In genomic region chr5:116009091-116009851, GRCm38 (mm10) we compare ENCODE assay signal across 13 mouse cellular contexts. TPM values are rescaled to one million over a fixed set of nuclear protein-coding genes. Genes with fewer than 3 reads are reported as not detected.
A peak's percentile ranks its signal among the peaks of the same experiment; 100 is the strongest.
DNase-seq lines count a peak whose midpoint lies in the region; ATAC-seq and TF ChIP-seq lines count a peak whose summit lies in the region.
"Had no signal": no experiment of that assay in that cellular context is flagged by ENCODE, and none has a peak within 500 bp of the region (broad histone marks: within the 10 kb centered on the region; RNA-seq: fewer than 3 reads in every experiment).

No protein-coding gene starts in this region.

- in situ Hi-C loops in Patski (cut with MboI; ENCODE audit: low pct_unique_long_range_greater_than_20kb) = no loop called here

- peak; percentile 77 for DNase-seq in 416B (ENCODE audit: low read depth)
- peak; percentile 92 for DNase-seq in Patski (ENCODE audit: low read depth, low spot score)
- peak; percentile 86 for DNase-seq in lung, postnatal 36 days
- DNase-seq in frontal cortex, postnatal 25 days (ENCODE audit: low spot score in 2 of 2) = no peak
- DNase-seq in heart, postnatal 25 days (ENCODE audit: low spot score) = no peak
- DNase-seq in right cerebral cortex, postnatal 14 days = no peak
- DNase-seq in layer of hippocampus, adult 8-10 months (ENCODE audit: low spot score in 2 of 2) = no peak
- DNase-seq: adrenal gland, postnatal 10 days; cerebellum, adult 11-12 months had no signal

- H3K36me3 ChIP-seq in kidney, embryonic 15.5 days = peaks cover 28% of the 10 kb centered on the region

- TF ChIP-seq CTCF in Patski (IDR thresholded peaks at IDR 0.05) = no peak

- no peak overlapping the region for H3K4me3 ChIP-seq in kidney, embryonic 15.5 days (replicated peaks)
- H3K4me3 ChIP-seq: embryonic facial prominence, embryonic 13.5 days had no signal

- CTCF ChIA-PET in Patski (lab: Charles Lee) = interaction anchor here (0.7 to 6.1 kb wide), 5 partner anchors 8 to 279 kb away, joined by 3 to 26 read pairs (median 5); partner anchors contain the start of gene Prkab1

- POLR2A ChIA-PET in Patski (lab: Charles Lee) = interaction anchor here (1.4 kb wide), 1 partner anchor 14 kb away, joined by 13 read pairs; no protein-coding TSS in a partner anchor

- no peaks in the 10 kb centered on the region for H3K9me3 ChIP-seq in kidney, embryonic 15.5 days (replicated peaks)
- H3K9me3 ChIP-seq: embryonic facial prominence, embryonic 13.5 days; G1E had no signal

- H3K27me3 ChIP-seq in Patski = no peaks in the 10 kb centered on the region
- no peaks in the 10 kb centered on the region for H3K27me3 ChIP-seq in kidney, embryonic 15.5 days
- H3K27me3 ChIP-seq: embryonic facial prominence, embryonic 13.5 days had no signal

- intact Hi-C loops in heart, postnatal 25 days (cut with DNase I) = loop anchor here (5.0 kb wide), 1 partner anchor 217 kb away; no protein-coding TSS in a partner anchor

- no peak overlapping the region for H3K9ac ChIP-seq in kidney, embryonic 15.5 days
- H3K9ac ChIP-seq: embryonic facial prominence, embryonic 13.5 days had no signal

- H3K4me2 ChIP-seq in kidney, embryonic 15.5 days = 0 out of 2 replicates have a peak overlapping the region, but pooled peaks have one; percentile 5
- H3K4me2 ChIP-seq: embryonic facial prominence, embryonic 13.5 days had no signal

- ATAC-seq in Patski = peak; percentile 73
- peak; percentile 34 for ATAC-seq in kidney, embryonic 15.5 days (replicated peaks; ENCODE audit: low FRiP score)

- peak overlapping the region; percentile 89 for H3K27ac ChIP-seq in kidney, embryonic 15.5 days
- H3K27ac ChIP-seq: embryonic facial prominence, embryonic 13.5 days; macrophage had no signal

- peaks cover 44% of the 10 kb centered on the region for H3K4me1 ChIP-seq in kidney, embryonic 15.5 days

- 53% methylated on average over 15 of the region's 15 CpGs for WGBS in kidney, embryonic 15.5 days

RNA-seq across cellular contexts. Expression of gene Prkab1, which starts 15.0 kb away (rescaled TPM):
- 105 TPM for polyA plus RNA-seq in Patski (2021)
- polyA plus RNA-seq in kidney, embryonic 15.5 days (2015; fragmentation: Nextera tagmentation; extraction: Ambion mirVana) = 74.6 and 85.1 TPM in 2 replicates
- total RNA-seq in heart, postnatal 25 days (2021) = 10 to 100 TPM; 47.0 to 49.6 TPM
- 10 to 100 TPM; 20.9 to 27.1 (median 22.6) TPM for total RNA-seq in layer of hippocampus, adult 8-10 months (2022)

Comparison
In these comparisons a context has a peak if more than half of its experiments do, and no peak if none do; other contexts are left out.
1. DNase-seq: peak in 416B (single experiment), Patski (single experiment) and lung, postnatal 36 days (single experiment); none in frontal cortex, postnatal 25 days (0 of 2), heart, postnatal 25 days (single experiment), right cerebral cortex, postnatal 14 days (single experiment) and layer of hippocampus, adult 8-10 months (0 of 2).